Mouse (Mus musculus): ENCODE results near the gene Dmbt1. TPM values are rescaled to one million over a fixed set of nuclear protein-coding genes. Genes with fewer than 3 reads are reported as not detected.

The Dmbt1 gene
- total and polyA plus RNA-seq, 3 experiments = not detected

GRCm38 (mm10) chr7:130984294-130984693 lies 47.6 kb upstream of the Dmbt1 start:
- no peaks in the 10 kb centered on the region for H3K4me1 ChIP-seq (ENCODE audit: control insufficient read depth in 1 of 2, insufficient read depth in 2 of 2, low read length in 2 of 2)
- no peak overlapping the region for H3K27ac ChIP-seq (ENCODE audit: control insufficient read depth, low read depth, low read length)
- H3K79me2 ChIP-seq (ENCODE audit: control insufficient read depth, insufficient read depth, low read length, poor library complexity) = no peaks in the 10 kb centered on the region
- no peak overlapping the region for H3K4me3 ChIP-seq (ENCODE audit: control insufficient read depth in 1 of 2, insufficient read depth in 1 of 2, low read depth in 2 of 2, low read length in 2 of 2)
- H3K27me3 ChIP-seq (ENCODE audit: control insufficient read depth in 1 of 2, insufficient read depth in 2 of 2, low read length in 2 of 2) = no peaks in the 10 kb centered on the region
- H3K36me3 ChIP-seq (ENCODE audit: control insufficient read depth in 1 of 2, insufficient read depth in 2 of 2, low read length in 2 of 2) = no peaks in the 10 kb centered on the region
- no peaks in the 10 kb centered on the region for H3K9me3 ChIP-seq (replicated peaks; ENCODE audit: insufficient read depth, low read length)
- DNase-seq (ENCODE audit: low read depth, low spot score) = no peak
- TF ChIP-seq MAX (IDR thresholded peaks at IDR 0.05; ENCODE audit: low read length) (no peak), ZMIZ1 (IDR thresholded peaks at IDR 0.05; ENCODE audit: low read depth, low read length) (no peak), TAL1 (IDR thresholded peaks at IDR 0.05; ENCODE audit: low read length) (no peak), POLR2A (IDR thresholded peaks at IDR 0.05; ENCODE audit: control insufficient read depth in 1 of 2, insufficient read depth in 1 of 2, low read depth in 1 of 2, low read length in 2 of 2, poor library complexity in 1 of 2) (no peak), GABPA (IDR thresholded peaks at IDR 0.05; ENCODE audit: low read depth, low read length) (no peak), NELFE (IDR thresholded peaks at IDR 0.05; ENCODE audit: low read depth, low read length) (no peak), SIN3A (IDR thresholded peaks at IDR 0.05; ENCODE audit: low read length) (no peak), ZNF384 (IDR thresholded peaks at IDR 0.05; ENCODE audit: low read depth, low read length) (no peak), GATA1 (IDR thresholded peaks at IDR 0.05; ENCODE audit: low read depth, low read length) (no peak), RCOR1 (IDR thresholded peaks at IDR 0.05; ENCODE audit: low read depth, low read length) (no peak), POLR2AphosphoS5 (IDR thresholded peaks at IDR 0.05; ENCODE audit: borderline replicate concordance, low read depth, low read length) (no peak), MXI1 (IDR thresholded peaks at IDR 0.05; ENCODE audit: low read depth, low read length) (no peak), ZC3H11A (IDR thresholded peaks at IDR 0.05; ENCODE audit: low read depth, low read length) (no peak), MYB (IDR thresholded peaks at IDR 0.05; ENCODE audit: low read depth, low read length) (no peak), POLR2AphosphoS2 (IDR thresholded peaks at IDR 0.05; ENCODE audit: low read length) (no peak), UBTF (IDR thresholded peaks at IDR 0.05; ENCODE audit: borderline replicate concordance, insufficient read depth, low read depth, low read length) (no peak), SMC3 (IDR thresholded peaks at IDR 0.05; ENCODE audit: low read depth, low read length) (no peak), NRF1 (IDR thresholded peaks at IDR 0.05; ENCODE audit: insufficient read depth, low read depth, low read length, poor library complexity, severe bottlenecking) (no peak), E2F4 (IDR thresholded peaks at IDR 0.05; ENCODE audit: borderline replicate concordance, low read depth, low read length) (no peak), TBP (IDR thresholded peaks at IDR 0.05; ENCODE audit: low read depth, low read length) (no peak)
- H3K9ac ChIP-seq (ENCODE audit: control insufficient read depth, low read depth, low read length, poor library complexity, severe bottlenecking) = no peak overlapping the region

GRCm38 (mm10) chr7:130985193-130985592 lies 46.7 kb upstream of the Dmbt1 start:
- no peak for DNase-seq (ENCODE audit: low read depth, low spot score)
- Histone ChIP-seq H3K4me1 (ENCODE audit: control insufficient read depth in 1 of 2, insufficient read depth in 2 of 2, low read length in 2 of 2) (no peaks in the 10 kb centered on the region), H3K9me3 (replicated peaks; ENCODE audit: insufficient read depth, low read length) (no peaks in the 10 kb centered on the region), H3K36me3 (ENCODE audit: control insufficient read depth in 1 of 2, insufficient read depth in 2 of 2, low read length in 2 of 2) (no peaks in the 10 kb centered on the region), H3K27me3 (ENCODE audit: control insufficient read depth in 1 of 2, insufficient read depth in 2 of 2, low read length in 2 of 2) (no peaks in the 10 kb centered on the region), H3K79me2 (ENCODE audit: control insufficient read depth, insufficient read depth, low read length, poor library complexity) (no peaks in the 10 kb centered on the region), H3K9ac (ENCODE audit: control insufficient read depth, low read depth, low read length, poor library complexity, severe bottlenecking) (no peak overlapping the region), H3K27ac (ENCODE audit: control insufficient read depth, low read depth, low read length) (no peak overlapping the region), H3K4me3 (ENCODE audit: control insufficient read depth in 1 of 2, insufficient read depth in 1 of 2, low read depth in 2 of 2, low read length in 2 of 2) (no peak overlapping the region)
- TF ChIP-seq MEF2A (IDR thresholded peaks at IDR 0.05; ENCODE audit: extremely low read depth, insufficient replicate concordance, low read depth, low read length, poor library complexity, severe bottlenecking) (no peak), BHLHE40 (IDR thresholded peaks at IDR 0.05; ENCODE audit: borderline replicate concordance, low read depth, low read length) (no peak), E2F4 (IDR thresholded peaks at IDR 0.05; ENCODE audit: borderline replicate concordance, low read depth, low read length) (no peak), GABPA (IDR thresholded peaks at IDR 0.05; ENCODE audit: low read depth, low read length) (no peak), CHD2 (IDR thresholded peaks at IDR 0.05; ENCODE audit: low read length) (no peak), ELF1 (IDR thresholded peaks at IDR 0.05; ENCODE audit: low read depth, low read length) (no peak), CHD1 (IDR thresholded peaks at IDR 0.05; ENCODE audit: low read depth, low read length) (no peak), NRF1 (IDR thresholded peaks at IDR 0.05; ENCODE audit: insufficient read depth, low read depth, low read length, poor library complexity, severe bottlenecking) (no peak), SMC3 (IDR thresholded peaks at IDR 0.05; ENCODE audit: low read depth, low read length) (no peak), EP300 (IDR thresholded peaks at IDR 0.05; ENCODE audit: low read depth in 1 of 2, low read length in 2 of 2) (no peak), POLR2A (IDR thresholded peaks at IDR 0.05; ENCODE audit: control insufficient read depth in 1 of 2, insufficient read depth in 1 of 2, low read depth in 1 of 2, low read length in 2 of 2, poor library complexity in 1 of 2) (no peak), MAFK (IDR thresholded peaks at IDR 0.05; ENCODE audit: borderline replicate concordance, low read depth, low read length) (no peak), POLR2AphosphoS2 (IDR thresholded peaks at IDR 0.05; ENCODE audit: low read length) (no peak), USF1 (IDR thresholded peaks at IDR 0.05; ENCODE audit: low read depth, low read length) (no peak), MAZ (IDR thresholded peaks at IDR 0.05; ENCODE audit: low read depth, low read length) (no peak), UBTF (IDR thresholded peaks at IDR 0.05; ENCODE audit: borderline replicate concordance, insufficient read depth, low read depth, low read length) (no peak), USF2 (IDR thresholded peaks at IDR 0.05; ENCODE audit: borderline replicate concordance in 1 of 2, insufficient read depth in 1 of 2, low read depth in 1 of 2, low read length in 2 of 2) (no peak), POLR2AphosphoS5 (IDR thresholded peaks at IDR 0.05; ENCODE audit: borderline replicate concordance, low read depth, low read length) (no peak), JUND (IDR thresholded peaks at IDR 0.05; ENCODE audit: low read depth, low read length) (no peak)
